Mouse (Mus musculus): Measurements from ENCODE around the gene Chek2. TPM values are rescaled to one million over a fixed set of nuclear protein-coding genes. Genes with fewer than 3 reads are reported as not detected.

Gene Chek2
- polyA plus RNA-seq (2012; rRNA removed) = 10.6 and 13.1 TPM in 2 replicates

GRCm38 (mm10) chr5:110839678-110840365 lies at the start of gene Chek2, which contains the start of gene Hscb:
Chek2 (plus strand) TSS chr5:110839979.
Hscb (minus strand) TSS chr5:110839777.

GRCm38 (mm10) chr5:110809667-110810325 lies 30.0 kb upstream of the Chek2 start, which contains the start of gene Ulk1:
Ulk1 (minus strand) TSS chr5:110810097.

GRCm38 (mm10) chr5:110879584-110880374 lies 40.0 kb downstream of the Chek2 start, which contains the start of gene Ttc28:
Ttc28 (plus strand) TSS chr5:110879803.

Other genes starting within 250 kb of the Chek2 start
- 66.2 and 68.3 TPM in 2 replicates for gene Noc4l, start 186.6 kb upstream of the Chek2 start, polyA plus RNA-seq (2012; rRNA removed)
- 26.9 and 30.9 TPM in 2 replicates for gene Ddx51, start 186.5 kb upstream of the Chek2 start, polyA plus RNA-seq (2012; rRNA removed)
- gene Ep400, start 69.3 kb upstream of the Chek2 start, polyA plus RNA-seq (2012; rRNA removed) = 60.8 and 62.1 TPM in 2 replicates
- 22.6 TPM in 2 replicates for gene Pus1, start 59.3 kb upstream of the Chek2 start, polyA plus RNA-seq (2012; rRNA removed)
- gene Ulk1, start 29.9 kb upstream of the Chek2 start, polyA plus RNA-seq (2012; rRNA removed) = 93.4 and 100 TPM in 2 replicates
- 9.4 and 11.2 TPM in 2 replicates for gene Hscb, start 202 bp upstream of the Chek2 start, polyA plus RNA-seq (2012; rRNA removed)
- 26.6 and 26.9 TPM in 2 replicates for gene Ttc28, start 39.8 kb downstream of the Chek2 start, polyA plus RNA-seq (2012; rRNA removed)

Measured in central nervous system, embryonic 14 days (tissue).